Comparison of ENCODE assay signal across 8 mouse cellular contexts in the genomic region with DNA sequence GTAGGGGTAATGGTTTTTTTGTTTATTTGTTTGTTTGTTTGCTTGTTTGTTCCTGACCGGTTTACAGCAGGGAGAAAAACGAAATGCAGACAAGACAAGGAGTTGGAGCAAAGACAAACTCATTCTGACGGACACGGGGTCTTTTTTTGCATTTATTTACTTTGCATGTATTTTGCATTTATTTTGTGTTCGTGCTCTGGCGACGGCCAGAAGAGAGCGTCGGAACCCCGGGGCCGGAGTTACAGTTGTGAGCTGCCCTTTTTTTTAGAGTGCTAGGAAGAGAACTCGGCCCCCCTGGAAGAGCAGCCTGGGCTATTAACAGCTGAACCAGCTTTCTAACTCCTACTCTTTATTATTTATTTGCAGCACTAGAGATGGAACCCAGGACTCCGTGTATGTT. TPM values are rescaled to one million over a fixed set of nuclear protein-coding genes. Genes with fewer than 3 reads are reported as not detected.
DNase-seq lines count a peak whose midpoint lies in the region; ATAC-seq and TF ChIP-seq lines count a peak whose summit lies in the region.

No protein-coding gene starts in this region.

- H3K27ac ChIP-seq in testis, adult 2 months (ENCODE audit: control insufficient read depth, insufficient read depth, low read depth, low read length) = no peak overlapping the region
- peak overlapping the region; percentile 69; the same call in 1 of the 2 replicates for H3K27ac ChIP-seq in limb, embryonic 13.5 days
- H3K27ac ChIP-seq in stomach, embryonic 15.5 days = peak overlapping the region; percentile 72

- under 1% methylated on average over 13 of the region's 13 CpGs for WGBS in limb, embryonic 13.5 days
- WGBS in stomach, embryonic 15.5 days = 0% methylated on average over 13 of the region's 13 CpGs

- peak; percentile 19 for DNase-seq in embryo, embryonic 11 days
- no peak for DNase-seq in embryo, embryonic 9.5 days (ENCODE audit: extremely low spot score)
- DNase-seq in testis, postnatal 14 days (ENCODE audit: low spot score) = no peak
- no peak for DNase-seq in frontal cortex, postnatal 36 days (ENCODE audit: low spot score in 2 of 2)
- DNase-seq in left cerebral cortex, postnatal 14 days (ENCODE audit: low spot score in 2 of 2) = no peak

- TF ChIP-seq CTCF in testis, adult 2 months (IDR thresholded peaks at IDR 0.05; ENCODE audit: control insufficient read depth, insufficient read depth, insufficient replicate concordance, low read depth, low read length) = no peak

- intact Hi-C loops in left cerebral cortex, postnatal 14 days (cut with DNase I) = no loop called here

- no peaks in the 10 kb centered on the region for H3K9me3 ChIP-seq in limb, embryonic 13.5 days
- H3K9me3 ChIP-seq in stomach, embryonic 15.5 days = no peaks in the 10 kb centered on the region

- peaks cover 9% of the 10 kb centered on the region for H3K4me1 ChIP-seq in testis, adult 2 months (ENCODE audit: control insufficient read depth, insufficient read depth, low read length)
- peaks cover 28% of the 10 kb centered on the region for H3K4me1 ChIP-seq in limb, embryonic 13.5 days
- H3K4me1 ChIP-seq in stomach, embryonic 15.5 days = 0 out of 2 replicates have a peak, but pooled peaks cover 10% of the 10 kb centered on the region

- no peaks in the 10 kb centered on the region for H3K27me3 ChIP-seq in testis, adult 2 months (ENCODE audit: control insufficient read depth, insufficient read depth, low read length)
- H3K27me3 ChIP-seq in limb, embryonic 13.5 days = no peaks in the 10 kb centered on the region
- H3K27me3 ChIP-seq in stomach, embryonic 15.5 days (replicated peaks) = no peaks in the 10 kb centered on the region

- H3K9ac ChIP-seq in limb, embryonic 13.5 days = peak overlapping the region; percentile 83
- H3K9ac ChIP-seq in stomach, embryonic 15.5 days = peak overlapping the region; percentile 87

- H3K4me3 ChIP-seq in testis, adult 2 months (ENCODE audit: control insufficient read depth, low read depth, low read length) = peak overlapping the region; percentile 87
- H3K4me3 ChIP-seq in limb, embryonic 13.5 days = peak overlapping the region; percentile 87
- peak overlapping the region; percentile 88 for H3K4me3 ChIP-seq in stomach, embryonic 15.5 days (replicated peaks)

- ATAC-seq in limb, embryonic 13.5 days (ENCODE audit: low FRiP score, low read depth) = no peak
- no peak for ATAC-seq in stomach, embryonic 15.5 days (ENCODE audit: insufficient read depth, low FRiP score, low read depth)

- H3K4me2 ChIP-seq in limb, embryonic 13.5 days (replicated peaks) = peak overlapping the region; percentile 83
- H3K4me2 ChIP-seq in stomach, embryonic 15.5 days = peak overlapping the region; percentile 65

- H3K36me3 ChIP-seq in testis, adult 2 months (ENCODE audit: control insufficient read depth, insufficient read depth, low read length) = no peaks in the 10 kb centered on the region
- peaks cover 36% of the 10 kb centered on the region for H3K36me3 ChIP-seq in limb, embryonic 13.5 days
- peaks cover 8% of the 10 kb centered on the region for H3K36me3 ChIP-seq in stomach, embryonic 15.5 days

- no peak for TF ChIP-seq POLR2A in testis, adult 2 months (IDR thresholded peaks at IDR 0.05; ENCODE audit: control insufficient read depth, low read depth, low read length)

RNA-seq across cellular contexts. Expression of gene Cenpa, which starts 0.6 kb away (rescaled TPM):
- 5.8 and 6.3 TPM in 2 replicates for polyA plus RNA-seq in testis, adult 2 months (2012; rRNA removed)
- polyA plus RNA-seq in limb, embryonic 13.5 days (2015; fragmentation: Nextera tagmentation; extraction: Ambion mirVana) = 315 and 317 TPM in 2 replicates
- 218 TPM in 2 replicates for polyA plus RNA-seq in stomach, embryonic 15.5 days (2015; fragmentation: Nextera tagmentation; extraction: Ambion mirVana)
- total RNA-seq in left cerebral cortex, postnatal 14 days (2021) = 1 to 10 TPM; 8.1 to 9.5 TPM

RNA-seq across cellular contexts. Expression of gene Slc35f6, which starts 19.5 kb away (rescaled TPM):
- polyA plus RNA-seq in testis, adult 2 months (2012; rRNA removed) = 29.4 TPM in 2 replicates
- polyA plus RNA-seq in limb, embryonic 13.5 days (2015; fragmentation: Nextera tagmentation; extraction: Ambion mirVana) = 27.4 and 27.5 TPM in 2 replicates
- 26.8 and 27.9 TPM in 2 replicates for polyA plus RNA-seq in stomach, embryonic 15.5 days (2015; fragmentation: Nextera tagmentation; extraction: Ambion mirVana)
- total RNA-seq in left cerebral cortex, postnatal 14 days (2021) = 10 to 100 TPM; 32.2 to 37.4 TPM

RNA-seq across cellular contexts. Expression of gene Dpysl5, which starts 44.1 kb away (rescaled TPM):
- 73.0 and 78.9 TPM in 2 replicates for polyA plus RNA-seq in testis, adult 2 months (2012; rRNA removed)
- 5.1 and 5.9 TPM in 2 replicates for polyA plus RNA-seq in limb, embryonic 13.5 days (2015; fragmentation: Nextera tagmentation; extraction: Ambion mirVana)
- 6.7 and 7.4 TPM in 2 replicates for polyA plus RNA-seq in stomach, embryonic 15.5 days (2015; fragmentation: Nextera tagmentation; extraction: Ambion mirVana)
- total RNA-seq in left cerebral cortex, postnatal 14 days (2021) = 100 to 1,000 TPM; 102 to 111 TPM

Comparison
In these comparisons a context has a peak if more than half of its experiments do, and no peak if none do; other contexts are left out.
1. RNA of gene Cenpa, which starts 0.6 kb away (polyA plus RNA-seq): 315 to 317 TPM in limb, embryonic 13.5 days and 218 TPM in stomach, embryonic 15.5 days; 5.8 to 6.3 TPM in testis, adult 2 months; every median in the first group is over 10 times any median in the second.
2. Peak in every context shown above with its lines, with median percentiles within 50 percentile points of each other: H3K4me3 ChIP-seq.